Mouse (Mus musculus) midbrain, embryonic 14.5 days (tissue): ENCODE measurements at regions not wholly inside any gene's neighbourhood (a gene's known extent, or its start where the extent isn't known, plus 50 kb on each side); places are given as distances from the start of the nearest gene placed in this dataset.

Experiments
- ATAC-seq: fragments of 200-750 bp; cut with Nextera tagmentation; 2 replicates; pipeline ENCODE4 v1.8.0; 2017; ENCODE audit warnings: moderate number of reproducible peaks, moderate library complexity; ENCODE audit not compliant: low FRiP score, low TSS enrichment
- DNase-seq: peaks from one replicate; pipeline ENCODE4 v3.0.0-alpha.2; 2015
- H3K27ac ChIP-seq: fragments of 300-500 bp; sonication (generic); replicated peaks from 2 replicates; pipeline ENCODE4 v1.5.1; 2014; ENCODE audit warnings: mild to moderate bottlenecking, low read depth, low read length, moderate library complexity
- H3K27me3 ChIP-seq: fragments of 300-500 bp; sonication (generic); 2 replicates; pipeline ENCODE4 v1.6.1; 2014; ENCODE audit warnings: low read length, control low read depth, mixed read lengths; ENCODE audit not compliant: control insufficient read depth, insufficient read depth
- H3K36me3 ChIP-seq: fragments of 300-500 bp; sonication (generic); 2 replicates; pipeline ENCODE4 v1.6.1; 2014; ENCODE audit warnings: low read length, control low read depth; ENCODE audit not compliant: control insufficient read depth, insufficient read depth
- H3K4me1 ChIP-seq: fragments of 300-500 bp; sonication (generic); 2 replicates; pipeline ENCODE4 v1.6.1; 2014; ENCODE audit warnings: mild to moderate bottlenecking, antibody characterized with exemption, low read length, control low read depth; ENCODE audit not compliant: control insufficient read depth, insufficient read depth
- H3K4me2 ChIP-seq: fragments of 300-500 bp; sonication (generic); 2 replicates; pipeline ENCODE4 v1.6.1; 2014; ENCODE audit warnings: mild to moderate bottlenecking, low read length, moderate library complexity
- H3K4me3 ChIP-seq: fragments of 300-500 bp; sonication (generic); replicated peaks from 2 replicates; pipeline ENCODE4 v1.5.1; 2014; ENCODE audit warnings: low read depth, low read length
- H3K9ac ChIP-seq: fragments of 300-500 bp; sonication (generic); replicated peaks from 2 replicates; pipeline ENCODE4 v1.6.1; 2014; ENCODE audit warnings: mild to moderate bottlenecking, low read length, moderate library complexity
- H3K9me3 ChIP-seq: fragments of 300-500 bp; sonication (generic); 2 replicates; pipeline ENCODE4 v1.6.1; 2016; ENCODE audit warnings: low read length, control low read depth, mixed read lengths; ENCODE audit not compliant: control insufficient read depth
- WGBS: fragments of 180-500 bp; shearing (Covaris S2); extraction: QIAGEN DNeasy Blood & Tissue Kit; methylation state at CpG from one replicate; pipeline ENCODE4 v1.1.7; 2014; 5-methylcytosine and 5-hydroxymethylcytosine counted together

GRCm38 (mm10) chr8:42614077-42614476, 527.2 kb downstream of the Triml1 start:
- Histone ChIP-seq H3K9ac (no peak overlapping the region), H3K4me3 (no peak overlapping the region), H3K27ac (no peak overlapping the region), H3K27me3 (no peaks in the 10 kb centered on the region), H3K9me3 (no peaks in the 10 kb centered on the region), H3K4me1 (no peaks in the 10 kb centered on the region), H3K4me2 (no peak overlapping the region), H3K36me3 (no peaks in the 10 kb centered on the region)
- 75% methylated on average over 6 of the region's 6 CpGs for WGBS
- DNase-seq (no peak), ATAC-seq (0 out of 2 replicates have a peak, but pooled peaks have one; percentile 31)

GRCm38 (mm10) chr8:42596639-42597038, 544.6 kb downstream of the Triml1 start:
- peak; percentile 8 for DNase-seq
- Histone ChIP-seq H3K27ac (no peak overlapping the region), H3K4me1 (no peaks in the 10 kb centered on the region), H3K36me3 (no peaks in the 10 kb centered on the region), H3K4me3 (no peak overlapping the region), H3K27me3 (no peaks in the 10 kb centered on the region), H3K9ac (no peak overlapping the region), H3K9me3 (no peaks in the 10 kb centered on the region), H3K4me2 (no peak overlapping the region)
- 80% methylated on average over 2 of the region's 2 CpGs for WGBS
- ATAC-seq, result no peak
